Mouse (Mus musculus) liver, adult (tissue): ENCODE measurements around the gene Hist3h2ba.

ENCODE experiments used
- GATA4 ChIP-seq: IDR thresholded peaks from 2 replicates; pipeline ENCODE4 v1.6.1; 2014; ENCODE audit warnings: mild to moderate bottlenecking, low read length; ENCODE audit not compliant: insufficient replicate concordance

The Hist3h2ba gene

GRCm38 (mm10) chr11:58948542-58949479 is at the start of gene Hist3h2ba:
Gene Hist3h2ba (plus strand): TSS chr11:58948920.
- TF ChIP-seq GATA4, result no peak

DNA sequence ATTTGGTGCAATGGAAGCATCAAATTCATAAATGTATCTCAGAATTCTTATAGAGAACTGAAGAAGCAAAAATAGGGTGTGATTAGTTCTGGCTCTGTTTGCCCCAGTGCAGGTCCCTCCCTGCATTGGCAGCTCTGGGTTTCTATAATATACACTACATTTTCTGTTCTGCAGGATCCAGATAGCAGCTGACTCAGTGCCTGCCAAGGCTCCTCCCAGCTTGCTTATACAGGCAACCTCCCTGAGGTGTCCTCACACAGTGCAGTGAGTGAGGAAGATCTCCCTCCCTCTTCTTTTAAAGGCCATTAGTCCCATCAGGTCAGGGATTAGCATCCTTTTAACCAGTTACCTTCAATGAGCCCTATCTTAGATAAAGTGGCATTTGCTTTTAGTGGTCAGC is 47.6 kb upstream of the Hist3h2ba start:
- no peak for TF ChIP-seq GATA4

- peak; percentile 12; the same call in 1 of the 2 replicates for TF ChIP-seq GATA4
These were observed 45.0 kb upstream of the Hist3h2ba start, which contains the start of gene Zfp39 for GRCm38 (mm10) chr11:58903511-58904409. Gene Zfp39 (minus strand): TSS chr11:58904225.

DNA sequence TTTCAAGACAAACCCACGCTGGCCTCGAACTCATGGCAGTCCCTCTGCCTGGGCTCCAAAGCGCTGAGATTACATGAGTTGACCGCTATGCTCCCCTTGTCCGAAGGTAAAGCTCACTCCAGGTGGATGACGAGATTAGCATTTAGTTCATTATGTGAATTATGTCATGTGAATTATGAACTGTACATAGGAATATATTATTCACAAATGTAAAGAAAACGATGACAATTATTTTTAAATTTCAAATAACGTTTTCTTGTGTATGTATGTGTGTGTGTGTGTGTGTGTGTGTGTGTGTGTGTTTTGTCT is 44.4 kb upstream of the Hist3h2ba start:
- no peak for TF ChIP-seq GATA4

DNA sequence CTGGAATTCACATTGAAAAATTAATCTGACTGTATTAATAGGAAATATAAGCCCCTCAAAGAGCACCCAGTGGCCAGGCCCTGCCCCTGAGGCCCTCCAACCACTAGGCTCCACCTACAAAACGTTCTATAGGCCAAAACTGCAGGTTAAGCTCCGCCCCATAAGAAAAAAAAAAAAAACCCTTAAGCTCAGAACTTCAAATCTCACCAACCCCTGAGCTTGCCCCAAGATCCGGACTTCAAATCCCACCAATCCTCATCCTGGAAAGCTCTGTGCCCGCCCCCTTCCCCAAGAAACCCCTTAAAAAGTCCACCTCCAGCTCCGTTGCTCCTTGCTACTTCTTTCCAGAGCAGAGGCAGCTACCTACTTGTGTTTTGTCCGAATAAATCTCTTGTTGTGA is 43.9 kb upstream of the Hist3h2ba start:
- TF ChIP-seq GATA4, result no peak

DNA sequence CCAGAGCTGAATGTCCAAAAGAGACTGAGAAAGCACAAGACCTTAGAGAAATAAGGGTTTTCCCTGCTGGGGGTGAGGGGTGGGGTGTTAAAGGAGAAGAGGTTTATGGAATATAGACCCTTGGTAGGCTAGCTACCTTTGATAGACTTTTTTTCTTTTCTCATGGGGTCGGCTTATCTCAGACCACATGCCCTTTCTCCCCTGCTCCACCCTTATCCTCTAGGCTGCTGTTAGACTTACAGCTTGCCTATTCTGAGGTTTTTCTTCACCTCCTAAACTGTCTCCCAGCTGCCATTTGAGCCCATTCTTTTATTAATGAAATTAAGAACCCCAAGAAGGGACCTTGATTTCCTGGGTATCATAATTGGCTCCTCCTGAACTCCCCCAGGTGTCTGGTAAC is 34.9 kb upstream of the Hist3h2ba start:
- TF ChIP-seq GATA4, result no peak

DNA sequence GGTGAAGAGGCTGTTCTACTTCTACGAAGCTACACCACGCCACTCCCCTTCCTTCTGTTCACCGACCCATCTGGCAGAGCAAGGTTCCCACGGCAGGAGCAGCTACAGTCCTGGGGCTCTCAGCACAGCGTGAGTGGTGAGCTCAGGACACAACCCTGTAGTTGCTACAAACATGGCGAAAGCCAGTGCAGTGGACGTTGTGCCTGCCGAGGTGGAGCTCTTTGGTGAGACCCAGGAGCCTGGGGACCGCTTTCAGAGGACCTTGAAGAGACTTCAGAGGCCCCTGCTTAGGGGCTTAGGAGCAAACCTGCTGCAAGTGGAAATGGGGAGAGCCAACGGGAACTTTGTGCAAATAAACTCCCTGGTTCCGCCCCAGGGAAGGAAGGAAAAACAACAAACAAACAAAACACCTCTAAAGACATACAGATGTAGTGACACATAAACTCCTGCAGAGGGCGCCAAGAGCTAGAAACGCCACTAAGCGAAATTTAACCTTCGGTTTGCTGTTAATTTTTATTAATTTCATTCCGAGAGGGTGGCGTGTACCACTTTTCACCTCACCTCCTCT is 34.2 kb upstream of the Hist3h2ba start:
- TF ChIP-seq GATA4, result no peak

DNA sequence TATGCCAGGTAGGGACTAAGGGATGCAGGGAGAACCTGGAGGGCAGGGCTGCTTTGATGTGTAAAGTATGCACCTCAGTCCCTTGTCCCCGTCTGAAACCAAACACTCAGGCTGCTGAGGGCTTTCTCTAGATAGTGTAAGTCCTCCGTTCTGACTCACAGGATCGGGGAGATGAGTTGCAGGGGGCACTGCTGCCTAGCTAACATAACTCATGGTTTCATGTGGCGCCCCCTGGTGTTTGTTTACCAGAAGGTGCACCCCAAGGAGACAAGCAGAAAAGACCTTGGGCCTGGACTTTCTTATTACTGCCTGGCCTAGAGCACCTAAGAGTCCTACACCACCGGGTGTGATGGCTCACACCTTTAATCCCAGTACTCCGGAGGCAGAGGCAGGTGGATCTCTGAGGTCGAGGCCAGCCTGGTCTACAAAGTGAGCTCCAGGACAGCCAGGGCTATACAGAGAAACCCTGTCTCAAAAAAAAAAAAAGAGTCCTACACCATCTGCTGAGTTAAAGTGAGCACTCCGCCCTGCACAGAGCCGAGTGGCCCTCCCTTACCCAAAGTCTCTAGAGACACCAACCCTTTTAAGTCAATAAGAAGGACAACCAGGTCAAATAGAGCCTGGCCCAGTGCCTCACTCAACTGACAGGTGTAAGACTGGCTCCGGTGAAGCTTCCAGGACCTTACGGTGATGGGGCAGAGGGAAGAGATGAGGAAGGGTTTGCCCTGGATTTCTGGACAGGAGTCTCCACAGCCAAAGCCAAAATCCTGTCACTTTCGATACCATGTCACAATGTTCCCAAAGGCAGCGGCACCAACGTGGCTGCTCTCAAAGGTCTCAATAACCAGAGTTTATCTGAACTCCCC is 31.6 kb upstream of the Hist3h2ba start:
- TF ChIP-seq GATA4, result no peak

GRCm38 (mm10) chr11:58917745-58918366 is 30.9 kb upstream of the Hist3h2ba start, which contains the start of gene Btnl10:
Gene Btnl10 (plus strand): TSS chr11:58917908.
- no peak for TF ChIP-seq GATA4

- TF ChIP-seq GATA4, result no peak
These were observed 30.0 kb upstream of the Hist3h2ba start for GRCm38 (mm10) chr11:58918759-58919158.

DNA sequence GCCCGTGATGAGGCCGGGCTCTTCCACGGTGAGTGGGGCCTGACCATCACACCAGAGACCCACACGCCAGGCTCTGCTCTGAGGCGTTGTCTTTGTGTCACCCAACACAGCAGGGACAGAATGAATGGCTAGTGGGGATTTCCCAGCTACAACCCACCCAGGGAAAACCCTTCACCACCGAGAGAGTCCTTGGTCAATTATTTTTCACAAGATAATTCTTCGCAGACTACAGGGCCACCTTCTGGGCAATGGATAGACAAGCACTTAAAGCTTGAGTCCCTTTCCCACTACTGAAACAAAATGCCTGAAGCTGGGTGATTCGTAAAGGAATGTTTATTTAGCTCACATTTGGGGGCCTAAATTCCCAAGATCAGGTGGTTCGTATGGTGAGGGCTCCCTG is 26.3 kb upstream of the Hist3h2ba start:
- TF ChIP-seq GATA4, result no peak

DNA sequence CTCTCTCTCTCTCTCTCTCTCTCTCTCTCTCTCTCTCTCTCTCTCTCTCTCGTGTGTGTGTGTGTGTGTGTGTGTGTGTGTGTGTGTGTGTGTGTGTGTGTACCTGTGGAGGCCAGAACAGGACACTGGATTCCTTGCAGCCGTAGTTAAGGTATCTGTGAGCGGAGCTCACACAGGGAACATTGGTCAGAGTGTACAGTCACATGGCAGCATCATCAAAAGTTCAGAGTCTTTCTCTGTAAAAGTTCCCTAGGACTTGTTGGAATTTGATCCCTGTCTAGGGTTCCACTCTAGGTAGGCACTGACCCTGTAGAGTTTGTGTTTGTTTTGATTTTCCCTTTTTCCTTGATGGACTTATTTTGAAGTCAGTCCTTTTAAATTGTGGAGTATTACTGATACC is 22.1 kb upstream of the Hist3h2ba start:
- TF ChIP-seq GATA4, result no peak

- TF ChIP-seq GATA4, result no peak
These were observed 21.7 kb upstream of the Hist3h2ba start for GRCm38 (mm10) chr11:58927053-58927452.
